Mouse (Mus musculus): ENCODE data around the gene Msi1. TPM values are rescaled to one million over a fixed set of nuclear protein-coding genes. Genes with fewer than 3 reads are reported as not detected.
A peak's percentile ranks its signal among the peaks of the same experiment; 100 is the strongest.
"Not testable (repeated sequence)": the region's sequence is repeated elsewhere in the genome, so short reads cannot be mapped to it uniquely, and the experiment has no call there.

Msi1 gene
- total RNA-seq, 4 experiments from 2014 or later, result 0.19 to 0.27 TPM; not detected in 2

DNA sequence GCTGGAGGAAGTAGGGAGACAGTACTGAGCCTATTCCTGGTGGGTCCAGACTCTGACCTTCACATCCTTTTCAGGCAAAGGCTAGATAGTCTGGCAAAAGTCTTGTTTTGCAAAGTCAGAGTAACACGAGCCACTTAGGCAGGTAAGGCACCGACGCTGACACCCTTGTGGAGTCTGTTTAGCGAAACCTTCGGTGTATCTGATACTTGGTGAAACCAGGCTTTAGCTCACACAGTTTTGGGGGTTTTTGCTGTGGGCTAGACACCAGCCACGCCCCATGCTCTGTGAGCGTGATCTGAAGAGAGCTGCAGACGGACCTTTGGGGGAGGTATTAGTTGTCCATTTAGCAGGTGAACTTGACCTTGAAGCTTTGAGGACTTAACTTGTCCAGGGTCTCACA lies 3.8 kb downstream of the Msi1 start:
- no peak for DNase-seq (ENCODE audit: low spot score in 2 of 2)

DNA sequence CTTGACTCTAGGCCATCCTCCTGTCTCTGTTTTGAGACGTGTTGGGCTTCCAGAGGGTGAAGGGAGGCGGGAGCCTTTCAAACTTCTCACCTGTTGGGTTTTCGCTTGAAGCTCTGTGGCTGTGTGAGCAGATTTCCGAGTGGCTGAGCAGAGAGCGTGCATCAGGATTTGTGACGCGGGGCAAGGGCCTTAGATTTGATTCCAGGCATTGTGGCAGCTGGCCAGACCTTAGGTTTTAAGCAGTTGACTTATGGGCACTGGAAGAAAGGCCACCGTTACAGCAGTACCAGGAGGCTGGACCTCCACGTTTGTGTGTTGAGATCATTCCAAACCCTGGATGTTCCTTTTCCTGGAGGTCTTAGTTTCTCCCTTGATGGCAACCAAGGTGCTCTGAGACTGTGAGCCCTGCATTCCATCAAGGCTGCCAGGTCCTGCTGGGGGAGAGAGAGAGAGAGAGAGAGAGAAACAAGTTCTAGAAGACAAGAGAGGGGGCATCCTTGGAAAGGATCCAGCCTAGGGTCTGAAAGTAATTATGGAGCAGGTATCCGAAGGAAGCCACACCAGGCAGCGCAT lies 5.0 kb downstream of the Msi1 start:
- no peak for DNase-seq (ENCODE audit: low spot score in 2 of 2)

DNA sequence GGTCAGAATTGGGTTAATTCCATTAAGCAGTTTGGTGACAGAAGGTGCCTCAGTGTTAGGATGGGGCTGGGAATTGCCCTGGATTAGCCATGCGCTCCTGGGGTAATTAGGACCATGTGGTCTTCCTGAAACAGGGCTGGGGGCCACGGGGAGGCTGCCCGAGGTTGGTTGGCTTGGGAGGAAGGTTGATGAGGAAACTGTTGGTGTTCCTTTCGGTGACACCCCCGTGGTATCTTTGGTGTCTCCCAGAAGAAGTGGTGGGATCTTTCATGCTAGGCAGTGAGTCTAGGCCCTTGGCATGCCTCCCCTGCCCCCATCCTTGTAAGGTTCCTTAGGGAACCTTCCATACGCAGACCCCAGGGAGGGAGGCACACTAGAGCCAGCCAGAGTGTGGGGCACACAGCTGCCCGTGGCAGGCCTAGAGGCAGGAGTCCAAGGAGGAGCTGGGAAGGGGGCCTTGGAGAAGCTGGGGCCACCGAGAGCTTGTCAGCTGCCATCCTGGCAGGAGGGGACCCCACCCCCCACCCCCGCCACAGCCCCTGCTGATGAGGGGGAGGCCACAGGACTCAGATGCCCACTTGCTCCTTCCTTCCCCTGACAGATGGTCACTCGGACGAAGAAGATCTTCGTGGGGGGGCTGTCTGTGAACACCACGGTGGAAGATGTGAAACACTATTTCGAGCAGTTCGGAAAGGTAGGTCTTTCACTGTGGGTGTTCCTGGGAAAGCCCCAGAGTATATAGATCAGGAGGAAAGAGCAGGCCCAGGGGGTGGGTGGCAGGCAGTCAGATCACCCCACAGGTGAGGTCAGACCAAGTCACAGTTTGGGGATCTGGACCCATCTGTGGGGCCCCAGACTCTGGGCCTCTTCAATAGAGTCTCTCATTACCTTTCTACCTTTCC lies 5.7 kb downstream of the Msi1 start:
- no peak for DNase-seq (ENCODE audit: low spot score in 2 of 2)

DNA sequence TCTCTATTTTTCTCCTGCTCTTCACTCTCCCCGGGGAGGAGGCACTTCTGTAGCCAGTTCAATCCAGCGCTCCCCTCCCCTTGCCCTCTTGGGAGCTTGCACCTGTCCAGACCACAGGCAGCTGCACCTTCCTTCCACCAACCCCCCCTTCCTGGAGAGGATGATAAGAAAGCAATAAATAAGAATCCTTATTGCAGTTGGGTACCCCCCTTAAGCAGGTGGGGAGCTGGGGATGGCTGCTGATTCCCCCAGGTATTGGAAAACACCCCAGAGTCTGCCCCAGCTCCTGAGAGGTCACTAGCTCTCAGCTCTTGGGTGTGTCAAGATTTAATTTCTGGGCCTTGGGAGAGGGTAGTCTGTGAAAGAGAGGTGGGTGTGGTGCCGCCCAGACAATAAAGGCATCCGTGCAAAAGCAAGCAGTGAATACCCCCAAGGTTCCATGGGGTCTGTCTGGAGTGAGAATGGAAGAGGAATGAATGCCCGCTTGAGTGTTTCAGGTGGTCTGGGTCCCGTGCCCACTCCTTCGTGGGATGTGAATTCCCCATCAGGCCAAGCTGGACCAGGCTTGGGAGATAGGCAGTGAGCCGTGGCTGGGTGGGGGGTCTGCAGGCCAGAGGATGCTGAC lies 6.5 kb downstream of the Msi1 start:
- no peak for DNase-seq (ENCODE audit: low spot score in 2 of 2)

DNA sequence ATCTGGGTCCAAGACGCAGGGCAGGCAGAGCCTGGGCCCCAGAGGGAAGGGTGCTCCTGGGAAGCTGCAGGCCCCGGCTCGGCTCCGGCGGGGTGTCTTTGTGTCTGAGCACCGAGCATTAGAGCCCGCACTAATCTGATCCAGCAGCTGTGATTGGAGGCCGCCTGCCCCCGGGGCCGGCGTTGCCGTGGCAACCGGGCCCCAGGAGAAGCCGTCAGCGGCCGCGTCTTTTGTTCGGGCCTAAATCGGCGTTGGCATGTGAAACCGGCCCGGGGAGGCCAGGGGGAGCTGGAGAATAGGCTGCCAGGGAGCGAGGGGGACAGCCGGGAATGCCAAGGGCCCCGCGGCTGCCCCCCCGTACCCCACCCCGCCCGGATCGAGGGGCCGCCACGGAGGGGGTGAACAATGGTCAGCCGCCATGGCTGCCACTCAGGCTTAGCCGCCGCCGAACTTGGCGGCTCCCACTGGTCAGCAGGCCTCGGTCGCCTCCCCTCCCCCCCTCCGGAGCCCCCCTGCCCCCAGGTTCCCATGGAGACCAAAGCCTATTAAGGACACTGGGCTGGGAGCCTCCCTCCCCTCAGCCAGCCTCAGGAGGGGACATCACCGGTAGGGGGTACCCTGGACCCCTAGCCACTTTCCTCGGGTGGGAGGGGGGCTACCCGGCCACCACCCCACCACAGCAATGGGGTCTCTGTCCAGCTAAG lies 7.2 kb downstream of the Msi1 start:
- peak in 1 of 2 experiments; percentile 28 for DNase-seq (ENCODE audit: low spot score in 2 of 2)

DNA sequence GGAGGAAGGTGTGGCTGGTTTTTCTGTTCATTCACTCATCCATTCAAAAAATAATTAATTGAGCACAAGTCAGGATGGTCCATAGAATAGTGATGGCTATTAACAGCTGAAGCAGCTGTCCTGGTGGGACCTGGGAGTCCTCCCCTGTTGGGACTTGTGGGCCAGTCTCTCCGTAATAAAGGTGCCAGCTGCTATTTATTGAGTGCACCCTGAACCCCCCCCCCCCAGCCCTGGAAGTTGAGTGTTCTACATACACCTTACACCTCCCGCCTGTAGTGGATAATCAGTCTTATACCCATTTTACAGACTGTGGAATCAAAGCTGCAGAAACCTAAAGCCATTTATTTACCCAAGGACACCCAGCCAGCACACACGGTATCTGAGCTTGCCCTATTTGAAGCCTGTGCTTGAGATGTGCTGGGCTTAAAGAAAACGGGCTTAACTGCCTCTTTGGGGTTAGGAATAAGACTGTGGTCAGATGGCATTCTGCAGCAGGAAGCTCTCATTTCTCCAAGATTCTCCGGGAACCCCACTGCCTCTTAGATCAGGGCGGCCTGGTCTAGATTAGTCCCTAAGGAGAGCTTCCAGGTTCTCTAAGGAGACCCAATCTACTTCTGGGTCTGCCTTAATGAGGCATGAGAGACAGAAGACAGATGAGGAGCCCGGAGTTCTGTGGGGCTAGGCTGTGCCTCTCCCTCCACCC lies 8.0 kb downstream of the Msi1 start:
- no peak for DNase-seq (ENCODE audit: low spot score in 2 of 2)

DNA sequence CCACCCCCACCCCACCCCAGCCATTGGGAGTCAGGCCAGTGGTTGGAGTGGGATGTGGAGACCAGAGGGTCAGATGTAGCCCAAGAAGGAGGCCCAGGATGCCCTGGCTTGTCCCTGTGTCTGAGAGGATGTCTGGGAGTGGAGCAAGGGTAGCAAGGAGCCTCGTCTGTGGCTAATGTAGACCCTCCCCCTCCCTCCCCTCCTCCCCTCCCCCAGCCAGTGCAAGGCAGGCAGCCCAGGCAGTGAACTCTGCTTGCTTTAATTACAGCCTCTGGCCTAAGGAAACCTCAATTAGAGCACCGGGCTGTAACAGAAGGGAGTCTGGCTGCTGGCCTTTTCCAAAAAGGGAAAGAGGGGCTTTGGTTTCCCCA lies 8.5 kb downstream of the Msi1 start:
- no peak for DNase-seq (ENCODE audit: low spot score in 2 of 2)

DNA sequence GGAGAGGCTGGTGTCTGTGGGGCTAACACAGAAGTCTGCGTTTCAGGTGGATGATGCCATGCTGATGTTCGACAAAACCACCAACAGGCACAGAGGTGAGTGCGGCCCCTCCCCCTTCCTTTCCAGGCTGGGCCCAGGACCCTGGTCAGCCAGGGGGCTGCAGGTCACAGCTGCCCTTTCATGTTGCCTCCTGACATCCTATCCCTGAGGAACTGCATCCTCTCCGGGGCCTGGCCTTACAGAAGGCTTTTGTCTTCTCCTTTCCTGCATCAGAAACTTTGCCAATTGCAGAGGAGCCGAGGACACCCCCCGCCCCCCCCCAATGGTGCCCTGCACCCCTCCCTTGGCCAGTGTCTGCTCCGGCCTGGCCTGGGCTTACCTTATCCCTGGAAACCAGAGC lies 9.3 kb downstream of the Msi1 start:
- DNase-seq (ENCODE audit: low spot score in 2 of 2), result no peak

DNA sequence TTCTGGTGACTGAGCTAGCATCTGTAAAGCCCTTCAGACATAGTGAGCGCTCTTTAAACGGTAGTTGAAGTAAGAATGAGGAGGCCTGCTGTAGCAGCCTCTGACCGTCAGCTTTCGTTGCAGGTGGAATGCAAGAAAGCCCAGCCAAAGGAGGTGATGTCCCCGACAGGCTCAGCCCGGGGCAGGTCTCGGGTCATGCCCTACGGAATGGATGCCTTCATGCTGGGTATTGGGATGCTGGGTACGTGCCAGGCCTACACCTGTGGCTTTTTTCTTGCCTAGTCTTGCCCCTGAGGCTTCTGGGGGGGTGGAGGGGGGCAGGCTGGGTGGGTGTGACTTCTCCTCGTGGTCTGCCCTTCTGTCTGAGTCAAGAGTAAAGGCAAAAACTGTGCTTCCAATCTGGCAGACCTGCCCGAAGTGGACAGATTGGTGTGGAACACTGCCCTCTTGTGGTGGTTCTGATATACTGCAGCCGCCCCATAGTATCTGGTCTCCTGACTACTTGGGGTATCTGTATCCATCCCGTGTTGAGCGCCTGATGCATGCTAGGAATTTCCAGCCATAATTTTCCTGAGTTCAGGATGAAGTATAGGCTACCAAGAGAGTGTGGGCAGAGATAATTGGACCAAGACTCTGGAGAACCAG lies 11.9 kb downstream of the Msi1 start:
- peak; percentile 34 to 46 for DNase-seq (ENCODE audit: low spot score in 2 of 2)

DNA sequence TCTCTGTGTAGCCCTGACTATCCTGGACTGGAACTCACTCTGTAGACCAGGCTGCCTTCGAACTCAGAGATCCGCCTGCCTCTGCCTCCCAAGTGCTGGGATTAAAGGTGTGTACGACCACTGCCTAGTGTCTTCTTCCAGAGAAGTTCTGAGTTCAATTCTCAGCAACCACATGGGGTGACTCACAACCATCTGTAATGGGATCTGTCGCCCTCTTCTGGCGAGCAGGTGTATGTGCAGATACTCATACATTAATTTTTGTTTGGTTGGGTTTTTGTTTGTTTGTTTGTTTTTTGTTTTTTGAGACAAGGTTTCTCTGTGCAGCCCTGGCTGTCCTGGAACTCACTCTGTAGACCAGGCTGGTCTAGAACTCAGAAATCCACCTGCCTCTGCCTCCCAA lies 13.3 kb downstream of the Msi1 start:
- not testable (repeated sequence) for DNase-seq (ENCODE audit: low spot score in 2 of 2)

DNA sequence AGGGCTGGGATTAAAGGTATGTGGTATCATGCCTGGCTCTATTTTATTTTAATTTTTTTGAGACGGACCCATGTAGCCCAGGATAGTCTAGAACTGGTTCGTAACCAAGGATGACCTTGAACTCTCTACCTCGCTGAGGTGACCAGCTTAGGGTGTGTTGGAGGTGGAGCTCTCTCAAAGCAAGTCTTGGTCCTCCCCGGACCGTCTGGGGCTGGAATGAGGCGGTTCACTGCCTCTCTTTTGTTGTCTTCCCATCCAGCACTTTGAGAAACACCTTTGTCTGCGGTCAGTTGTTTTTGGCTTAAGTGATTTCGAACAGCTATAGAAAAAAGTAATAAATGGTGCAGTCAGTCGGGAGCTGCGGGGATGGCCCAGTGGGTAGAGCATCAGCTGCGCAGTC lies 14.7 kb downstream of the Msi1 start:
- DNase-seq (ENCODE audit: low spot score in 2 of 2), result no peak

DNA sequence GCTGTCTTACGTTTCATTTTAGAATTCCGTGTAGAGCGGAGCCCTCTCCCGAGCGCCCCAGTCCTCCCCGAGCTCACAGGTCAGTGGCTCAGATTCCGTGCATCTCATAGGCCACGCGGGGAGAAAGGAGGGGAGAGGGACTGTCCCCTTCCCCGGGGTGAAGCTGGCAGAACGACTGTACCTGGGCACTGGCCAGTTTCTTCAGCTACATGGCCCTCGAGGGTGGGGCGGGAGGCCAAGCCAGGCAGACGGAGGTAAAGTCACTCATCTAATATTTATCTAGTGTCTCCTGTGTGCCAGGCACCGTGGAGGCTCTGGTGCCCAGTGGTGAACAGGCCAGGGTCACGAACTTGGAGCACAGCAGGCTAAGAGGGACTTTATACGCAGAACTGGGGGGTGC lies 17.7 kb downstream of the Msi1 start:
- no peak for DNase-seq (ENCODE audit: low spot score in 2 of 2)

DNA sequence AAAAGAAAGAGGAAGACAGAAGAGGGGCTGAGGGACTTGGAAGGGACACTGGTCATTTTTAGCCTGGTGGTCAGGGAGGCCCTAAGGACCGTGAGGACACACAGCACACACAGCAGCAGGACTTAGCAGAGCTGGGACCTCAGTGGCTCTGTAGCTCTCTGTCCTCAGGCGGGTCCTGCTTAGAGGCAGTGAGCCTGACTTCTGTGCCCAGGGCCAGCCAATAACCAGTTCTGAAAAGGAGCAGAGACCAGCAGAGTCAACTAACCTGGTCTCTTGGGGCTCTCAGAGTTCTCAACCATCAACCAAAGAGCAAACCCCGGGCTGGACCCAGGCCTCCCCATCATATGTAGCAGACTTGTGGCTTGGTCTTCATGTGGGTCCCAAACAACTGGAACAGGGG lies 19.8 kb downstream of the Msi1 start:
- no peak for DNase-seq (ENCODE audit: low spot score in 2 of 2)

DNA sequence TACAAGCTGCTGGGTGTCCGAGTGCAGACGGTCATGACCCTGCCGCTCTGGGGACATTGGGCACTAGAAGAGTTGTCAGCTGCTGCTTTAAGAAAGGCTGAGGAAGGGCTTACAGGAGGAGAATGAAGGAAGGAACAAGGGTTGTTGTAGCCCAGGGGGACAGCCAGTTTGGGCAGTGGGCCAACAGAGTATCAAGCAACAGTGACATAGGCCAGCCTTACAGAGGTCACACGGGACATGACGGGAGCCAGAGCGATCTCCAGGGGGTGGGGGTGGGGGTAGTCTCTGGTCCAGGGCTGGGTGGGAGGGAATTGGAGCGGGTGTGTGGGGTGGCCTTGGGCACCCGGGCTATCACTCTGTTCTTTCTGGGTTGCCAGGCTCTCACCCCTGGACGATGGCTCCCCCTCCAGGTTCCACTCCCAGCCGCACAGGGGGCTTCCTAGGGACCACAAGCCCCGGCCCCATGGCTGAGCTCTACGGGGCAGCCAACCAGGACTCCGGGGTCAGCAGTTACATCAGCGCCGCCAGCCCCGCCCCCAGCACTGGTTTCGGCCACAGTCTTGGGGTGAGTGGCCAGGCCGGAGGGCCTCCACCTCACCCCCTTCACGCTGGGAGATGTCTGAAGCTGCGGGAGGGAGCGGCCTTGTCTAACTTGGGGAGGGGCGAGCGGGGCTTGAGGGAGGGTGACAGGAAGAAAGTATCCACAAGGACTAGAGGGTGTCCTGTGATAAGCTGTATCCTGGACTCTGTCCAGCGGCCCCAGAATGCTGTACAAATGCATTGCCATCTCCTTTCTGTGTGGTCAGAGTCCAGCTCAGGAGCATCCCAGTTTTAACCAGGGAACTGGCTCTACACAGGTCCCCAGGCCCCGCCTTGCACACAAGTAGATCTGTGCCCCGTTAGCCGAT lies 21.3 kb downstream of the Msi1 start:
- no peak for DNase-seq (ENCODE audit: low spot score in 2 of 2)

DNA sequence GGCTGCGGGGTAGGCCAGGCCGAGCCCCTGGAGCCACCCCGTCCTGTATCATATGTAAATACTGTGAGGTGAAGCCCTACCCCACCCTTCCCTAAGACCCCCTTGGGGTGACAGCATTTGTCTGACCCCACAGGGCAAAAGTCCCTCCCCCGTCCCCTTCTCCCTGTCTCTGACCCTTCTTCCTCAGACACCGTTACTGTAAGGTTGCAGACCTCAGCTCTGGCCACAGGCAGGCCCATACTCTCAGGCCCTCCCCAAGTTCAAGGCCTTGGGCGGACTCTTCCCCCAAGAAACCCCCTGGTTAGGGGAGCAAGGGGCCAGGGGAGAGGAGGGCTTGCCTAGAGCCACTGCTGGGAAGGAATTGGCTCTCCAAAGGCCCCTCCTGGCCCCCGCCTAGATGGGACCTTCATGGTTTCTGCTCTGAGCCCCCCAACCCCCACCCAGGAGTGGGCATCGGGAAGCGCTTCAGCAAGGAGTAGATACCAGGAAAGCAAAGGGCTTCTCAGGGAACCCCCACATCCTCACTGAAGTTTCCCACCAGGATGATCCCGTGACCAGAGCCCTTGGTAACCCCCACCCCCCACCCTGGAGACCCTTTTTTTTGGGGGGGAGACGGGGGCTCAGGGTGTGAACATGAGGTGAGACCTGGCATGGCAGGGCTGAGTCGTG lies 25.2 kb downstream of the Msi1 start:
- no peak for DNase-seq (ENCODE audit: low spot score in 2 of 2)

DNA sequence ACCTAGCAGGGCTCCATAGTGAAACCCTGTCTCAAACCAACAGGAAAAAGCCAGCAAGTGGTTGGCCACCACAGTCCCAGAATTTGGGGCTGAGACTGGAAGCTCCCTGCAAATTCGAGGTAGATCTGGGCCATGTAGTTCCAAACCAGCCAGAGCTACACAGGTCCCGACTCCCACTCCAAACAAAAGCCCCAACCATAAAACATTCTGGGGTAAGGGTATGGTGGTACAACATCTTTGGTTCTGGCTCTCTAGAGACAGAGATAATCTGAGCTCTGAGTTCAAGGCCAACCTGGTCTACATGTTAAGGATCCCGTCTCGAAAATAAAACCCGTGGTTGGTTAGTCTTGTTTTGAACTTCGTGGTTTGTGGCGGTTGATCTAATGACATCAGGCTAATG lies 26.4 kb downstream of the Msi1 start:
- no peak for DNase-seq (ENCODE audit: low spot score in 2 of 2)

DNA sequence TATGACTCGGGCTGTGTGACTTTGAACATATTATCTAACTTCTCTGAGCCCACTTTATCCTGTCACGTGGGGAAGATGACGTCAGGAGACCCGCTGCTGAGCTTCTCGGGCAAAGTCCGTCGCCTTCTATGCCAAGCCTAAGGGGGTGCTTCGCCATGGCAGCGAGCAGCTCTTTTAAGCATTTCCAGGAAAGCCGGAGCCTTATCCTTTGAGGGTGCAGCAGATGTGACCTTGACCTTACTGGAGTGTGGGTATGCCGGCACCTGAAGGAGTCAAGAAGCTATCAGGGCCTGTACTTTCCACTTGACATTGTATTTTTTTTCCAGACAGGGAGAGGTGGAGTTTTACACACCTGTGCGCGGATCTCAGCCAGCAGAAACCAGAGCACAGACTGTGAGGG lies 29.5 kb downstream of the Msi1 start:
- DNase-seq (ENCODE audit: low spot score in 2 of 2), result no peak

DNA sequence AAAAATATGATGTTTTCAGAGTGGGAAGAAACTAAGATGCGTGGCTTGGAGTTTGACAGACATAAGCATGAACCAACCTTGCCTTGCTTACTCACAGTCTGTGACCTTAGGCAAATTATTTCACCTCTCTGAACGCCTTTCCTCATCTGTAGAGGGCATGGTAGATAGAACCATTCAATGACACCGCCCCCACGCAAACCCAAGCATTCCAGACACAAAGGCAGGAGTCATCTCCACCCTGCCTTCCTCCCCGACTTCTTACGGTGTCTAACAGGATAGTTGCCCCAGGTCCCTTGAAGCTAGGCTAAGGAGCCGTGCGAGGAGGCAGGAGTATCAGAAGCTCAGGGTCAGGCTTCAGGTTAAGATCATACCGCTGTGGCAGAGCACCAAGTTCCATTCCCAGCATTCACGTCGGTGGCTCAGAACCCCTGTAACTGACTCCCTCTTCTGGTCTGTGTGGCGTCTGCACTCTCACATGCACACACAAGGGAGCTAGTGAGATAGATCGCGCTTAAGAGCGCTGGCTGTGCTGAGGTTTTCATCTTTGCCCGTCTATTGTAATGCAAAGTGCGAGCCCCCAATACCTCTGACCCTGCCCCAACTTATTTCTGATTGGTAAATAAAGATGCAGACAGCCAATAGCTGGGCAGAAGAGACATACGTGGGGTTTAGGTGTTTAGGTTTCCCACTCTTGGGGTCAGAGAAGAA lies 35.2 kb downstream of the Msi1 start:
- no peak for DNase-seq (ENCODE audit: low spot score in 2 of 2)
